Mouse (Mus musculus) hindbrain, embryonic 15.5 days (tissue): ENCODE data around the gene Gnpda2. TPM values are rescaled to one million over a fixed set of nuclear protein-coding genes. Genes with fewer than 3 reads are reported as not detected.

Source experiments
- polyA plus RNA-seq: library from polyadenylated mRNA; unstranded; fragments of >200 nt; fragmentation: Nextera tagmentation; extraction: Ambion mirVana; gene quantifications from 2 replicates; pipeline ENCODE4 v1.2.1, GENCODE M21; 2015

The Gnpda2 gene
- polyA plus RNA-seq, 1 experiment from 2014 or later: 34.3 TPM

Other genes starting within 250 kb of the Gnpda2 start
- gene Yipf7, start 49.7 kb downstream of the Gnpda2 start, polyA plus RNA-seq: not detected in 2 replicates
- 47.9 and 50.1 TPM in 2 replicates for gene Guf1, start 35.4 kb downstream of the Gnpda2 start, polyA plus RNA-seq